Mouse (Mus musculus): ENCODE measurements around the gene S100a6. TPM values are rescaled to one million over a fixed set of nuclear protein-coding genes. Genes with fewer than 3 reads are reported as not detected.

S100a6 gene
- 5.0 TPM for polyA plus RNA-seq (2014; fragmentation: Illumina TruSeq; extraction: RNeasy Lipid Tissue Mini Kit (QIAGEN cat#74804); ENCODE audit: low read depth, low replicate concordance)

GRCm38 (mm10) chr3:90612728-90613291 is at the start of gene S100a6:
S100a6 (plus strand) TSS chr3:90612882.

GRCm38 (mm10) chr3:90589947-90590346 is 22.7 kb upstream of the S100a6 start, which contains the start of gene S100a2:
S100a2 (plus strand) TSS chr3:90590247.

GRCm38 (mm10) chr3:90601486-90602110 is 11.1 kb upstream of the S100a6 start, which contains the start of gene Gm42674:
Gm42674 (plus strand) TSS chr3:90601904.

GRCm38 (mm10) chr3:90603623-90604022 is 9.1 kb upstream of the S100a6 start, which contains the start of gene S100a4:
S100a4 (plus strand) TSS chr3:90603771.

GRCm38 (mm10) chr3:90608223-90608622 is 4.5 kb upstream of the S100a6 start, which contains the start of gene S100a5:
S100a5 (plus strand) TSS chr3:90608523.

GRCm38 (mm10) chr3:90653717-90654116 is 41.0 kb downstream of the S100a6 start, which contains the start of gene S100a7a:
S100a7a (plus strand) TSS chr3:90654017.

GRCm38 (mm10) chr3:90668846-90669245 is 56.2 kb downstream of the S100a6 start, which contains the start of gene S100a8:
S100a8 (plus strand) TSS chr3:90668978.

Other genes with a start within 250 kb of the S100a6 start
- 0.64 TPM for gene Slc27a3, start 222.9 kb upstream of the S100a6 start, polyA plus RNA-seq (2014; fragmentation: Illumina TruSeq; extraction: RNeasy Lipid Tissue Mini Kit (QIAGEN cat#74804); ENCODE audit: low read depth, low replicate concordance)
- 8.5 TPM for gene Ints3, start 179.3 kb upstream of the S100a6 start, polyA plus RNA-seq (2014; fragmentation: Illumina TruSeq; extraction: RNeasy Lipid Tissue Mini Kit (QIAGEN cat#74804); ENCODE audit: low read depth, low replicate concordance)
- gene Npr1, start 147.0 kb upstream of the S100a6 start, polyA plus RNA-seq (2014; fragmentation: Illumina TruSeq; extraction: RNeasy Lipid Tissue Mini Kit (QIAGEN cat#74804); ENCODE audit: low read depth, low replicate concordance) = 19.9 TPM
- gene Ilf2, start 136.8 kb upstream of the S100a6 start, polyA plus RNA-seq (2014; fragmentation: Illumina TruSeq; extraction: RNeasy Lipid Tissue Mini Kit (QIAGEN cat#74804); ENCODE audit: low read depth, low replicate concordance) = 75.8 TPM
- 89.2 TPM for gene Snapin, start 121.8 kb upstream of the S100a6 start, polyA plus RNA-seq (2014; fragmentation: Illumina TruSeq; extraction: RNeasy Lipid Tissue Mini Kit (QIAGEN cat#74804); ENCODE audit: low read depth, low replicate concordance)
- gene Chtop, start 103.4 kb upstream of the S100a6 start, polyA plus RNA-seq (2014; fragmentation: Illumina TruSeq; extraction: RNeasy Lipid Tissue Mini Kit (QIAGEN cat#74804); ENCODE audit: low read depth, low replicate concordance) = 111 TPM
- gene S100a1, start 98.5 kb upstream of the S100a6 start, polyA plus RNA-seq (2014; fragmentation: Illumina TruSeq; extraction: RNeasy Lipid Tissue Mini Kit (QIAGEN cat#74804); ENCODE audit: low read depth, low replicate concordance) = 7.7 TPM
- 1.6 TPM for gene S100a13, start 98.4 kb upstream of the S100a6 start, polyA plus RNA-seq (2014; fragmentation: Illumina TruSeq; extraction: RNeasy Lipid Tissue Mini Kit (QIAGEN cat#74804); ENCODE audit: low read depth, low replicate concordance)
- gene S100a14, start 86.0 kb upstream of the S100a6 start, polyA plus RNA-seq (2014; fragmentation: Illumina TruSeq; extraction: RNeasy Lipid Tissue Mini Kit (QIAGEN cat#74804); ENCODE audit: low read depth, low replicate concordance) = not detected
- 1.8 TPM for gene S100a16, start 75.6 kb upstream of the S100a6 start, polyA plus RNA-seq (2014; fragmentation: Illumina TruSeq; extraction: RNeasy Lipid Tissue Mini Kit (QIAGEN cat#74804); ENCODE audit: low read depth, low replicate concordance)
- gene S100a3, start 52.3 kb upstream of the S100a6 start, polyA plus RNA-seq (2014; fragmentation: Illumina TruSeq; extraction: RNeasy Lipid Tissue Mini Kit (QIAGEN cat#74804); ENCODE audit: low read depth, low replicate concordance) = not detected
- not detected for gene S100a2, start 22.6 kb upstream of the S100a6 start, polyA plus RNA-seq (2014; fragmentation: Illumina TruSeq; extraction: RNeasy Lipid Tissue Mini Kit (QIAGEN cat#74804); ENCODE audit: low read depth, low replicate concordance)
- gene Gm42674, start 11.0 kb upstream of the S100a6 start, polyA plus RNA-seq (2014; fragmentation: Illumina TruSeq; extraction: RNeasy Lipid Tissue Mini Kit (QIAGEN cat#74804); ENCODE audit: low read depth, low replicate concordance) = not detected
- gene S100a4, start 9.1 kb upstream of the S100a6 start, polyA plus RNA-seq (2014; fragmentation: Illumina TruSeq; extraction: RNeasy Lipid Tissue Mini Kit (QIAGEN cat#74804); ENCODE audit: low read depth, low replicate concordance) = 1.0 TPM
- gene S100a5, start 4.4 kb upstream of the S100a6 start, polyA plus RNA-seq (2014; fragmentation: Illumina TruSeq; extraction: RNeasy Lipid Tissue Mini Kit (QIAGEN cat#74804); ENCODE audit: low read depth, low replicate concordance) = not detected
- not detected for gene S100a7a, start 41.1 kb downstream of the S100a6 start, polyA plus RNA-seq (2014; fragmentation: Illumina TruSeq; extraction: RNeasy Lipid Tissue Mini Kit (QIAGEN cat#74804); ENCODE audit: low read depth, low replicate concordance)
- gene S100a8, start 56.1 kb downstream of the S100a6 start, polyA plus RNA-seq (2014; fragmentation: Illumina TruSeq; extraction: RNeasy Lipid Tissue Mini Kit (QIAGEN cat#74804); ENCODE audit: low read depth, low replicate concordance) = not detected
- gene S100a9, start 82.8 kb downstream of the S100a6 start, polyA plus RNA-seq (2014; fragmentation: Illumina TruSeq; extraction: RNeasy Lipid Tissue Mini Kit (QIAGEN cat#74804); ENCODE audit: low read depth, low replicate concordance) = not detected
- gene Pglyrp4, start 114.0 kb downstream of the S100a6 start, polyA plus RNA-seq (2014; fragmentation: Illumina TruSeq; extraction: RNeasy Lipid Tissue Mini Kit (QIAGEN cat#74804); ENCODE audit: low read depth, low replicate concordance) = 1.5 TPM
- 1.4 TPM for gene Gm5849, start 165.0 kb downstream of the S100a6 start, polyA plus RNA-seq (2014; fragmentation: Illumina TruSeq; extraction: RNeasy Lipid Tissue Mini Kit (QIAGEN cat#74804); ENCODE audit: low read depth, low replicate concordance)

Measured in testis, adult 10 weeks (tissue).